In genomic region chr1:195221781-195222180, GRCm38 (mm10) we compare ENCODE assay signal across 20 mouse cellular contexts. TPM values are rescaled to one million over a fixed set of nuclear protein-coding genes. Genes with fewer than 3 reads are reported as not detected.
"Had no signal": no experiment of that assay in that cellular context is flagged by ENCODE, and none has a peak within 500 bp of the region (broad histone marks: within the 10 kb centered on the region; RNA-seq: fewer than 3 reads in every experiment).

No protein-coding gene starts in this region.

- H3K27ac ChIP-seq: midbrain, embryonic 10.5 days; midbrain, embryonic 12.5 days; neural tube, embryonic 13.5 days; neural tube, embryonic 15.5 days had no signal

- H3K9me3 ChIP-seq: midbrain, embryonic 10.5 days; midbrain, embryonic 12.5 days; neural tube, embryonic 13.5 days; neural tube, embryonic 15.5 days had no signal

- H3K9ac ChIP-seq: lung, embryonic 14.5 days; midbrain, embryonic 12.5 days; neural tube, embryonic 13.5 days; neural tube, embryonic 15.5 days had no signal

- H3K27me3 ChIP-seq: midbrain, embryonic 12.5 days; neural tube, embryonic 13.5 days; neural tube, embryonic 15.5 days had no signal

- ATAC-seq: midbrain, embryonic 16.5 days had no signal

- H3K4me2 ChIP-seq: lung, embryonic 14.5 days; midbrain, embryonic 12.5 days; neural tube, embryonic 13.5 days; neural tube, embryonic 15.5 days had no signal

- H3K36me3 ChIP-seq: midbrain, embryonic 10.5 days; midbrain, embryonic 12.5 days; neural tube, embryonic 13.5 days; neural tube, embryonic 15.5 days had no signal

- DNase-seq: lung, adult 18-20 months; lung, embryonic 14.5 days; lung, postnatal 10 days; lung, postnatal 4 days; midbrain, embryonic 14.5 days; retina, postnatal 1 day; right cerebral cortex, adult 18-20 months; right cerebral cortex, postnatal 25 days; right cerebral cortex, postnatal 4 days; spleen, adult 18-20 months; thymus, adult 18-20 months; thymus, postnatal 14 days; thymus, postnatal 36 days had no signal

- H3K4me1 ChIP-seq: midbrain, embryonic 10.5 days; midbrain, embryonic 12.5 days; neural tube, embryonic 13.5 days; neural tube, embryonic 15.5 days had no signal

- H3K4me3 ChIP-seq: midbrain, embryonic 10.5 days; midbrain, embryonic 12.5 days; myocyte; neural tube, embryonic 13.5 days; neural tube, embryonic 15.5 days had no signal

RNA-seq across cellular contexts. Expression of gene Cr2, which starts 45.3 kb away (rescaled TPM):
- polyA plus RNA-seq: myocyte; neural tube, embryonic 11.5 days had no signal
